Mouse (Mus musculus): Measurements from ENCODE around the gene Fgf10.

- TF ChIP-seq CTCF (IDR thresholded peaks at IDR 0.05; ENCODE audit: low read depth, low read length) (no peak), POLR2A (IDR thresholded peaks at IDR 0.05; ENCODE audit: borderline replicate concordance, low read depth, low read length) (no peak)
These were observed 9.6 kb downstream of the Fgf10 start for GRCm38 (mm10) chr13:118679228-118679627.

Data from bone marrow macrophage, adult 2 months (primary cell).